Mouse (Mus musculus) lung, postnatal 0 days (tissue): ENCODE measurements at regions not wholly inside any gene's neighbourhood (a gene's known extent, or its start where the extent isn't known, plus 50 kb on each side); places are given as distances from the start of the nearest gene placed in this dataset.

Source experiments
- ATAC-seq: fragments of 200-750 bp; cut with Nextera tagmentation; 2 replicates; pipeline ENCODE4 v1.8.0; 2017; ENCODE audit warnings: moderate library complexity
- DNase-seq: peaks from one replicate; pipeline ENCODE4 v3.0.0-alpha.2; 2016; ENCODE audit warnings: low spot score
- H3K27ac ChIP-seq: fragments of 300-500 bp; sonication (generic); 2 replicates; pipeline ENCODE4 v1.5.1; 2014; ENCODE audit warnings: antibody characterized with exemption, mild to moderate bottlenecking, low read length, mixed read lengths
- H3K27me3 ChIP-seq: fragments of 300-500 bp; sonication (generic); replicated peaks from 2 replicates; pipeline ENCODE4 v1.6.1; 2014; ENCODE audit warnings: low read length, mixed read lengths; ENCODE audit not compliant: insufficient read depth
- H3K36me3 ChIP-seq: fragments of 300-500 bp; sonication (generic); 2 replicates; pipeline ENCODE4 v1.6.1; 2014; ENCODE audit warnings: low read length, mixed read lengths; ENCODE audit not compliant: insufficient read depth
- H3K4me1 ChIP-seq: fragments of 300-500 bp; sonication (generic); 2 replicates; pipeline ENCODE4 v1.6.1; 2014; ENCODE audit warnings: antibody characterized with exemption, low read depth, low read length, mixed read lengths; ENCODE audit not compliant: insufficient read depth
- H3K4me2 ChIP-seq: fragments of 300-500 bp; sonication (generic); replicated peaks from 2 replicates; pipeline ENCODE4 v1.6.1; 2014; ENCODE audit warnings: low read depth, mild to moderate bottlenecking, low read length, moderate library complexity, mixed read lengths
- H3K4me3 ChIP-seq: fragments of 300-500 bp; sonication (generic); 2 replicates; pipeline ENCODE4 v1.5.1; 2014; ENCODE audit warnings: low read depth, low read length
- H3K9ac ChIP-seq: fragments of 300-500 bp; sonication (generic); replicated peaks from 2 replicates; pipeline ENCODE4 v1.6.1; 2014; ENCODE audit warnings: low read depth, mild to moderate bottlenecking
- H3K9me3 ChIP-seq: fragments of 300-500 bp; sonication (generic); 2 replicates; pipeline ENCODE4 v1.6.1; 2016; ENCODE audit warnings: low read length, mixed read lengths
- CTCF ChIP-seq: IDR thresholded peaks from 2 replicates; pipeline ENCODE4 v1.5.1; 2016; ENCODE audit warnings: antibody characterized with exemption, mild to moderate bottlenecking
- EP300 ChIP-seq: IDR thresholded peaks from 2 replicates; pipeline ENCODE4 v1.6.1; 2016; ENCODE audit warnings: antibody characterized with exemption, mild to moderate bottlenecking, control low read depth
- WGBS: fragments of 180-500 bp; shearing (Covaris S2); extraction: QIAGEN DNeasy Blood & Tissue Kit; methylation state at CpG from one replicate; pipeline ENCODE4 v1.1.7; 2014; 5-methylcytosine and 5-hydroxymethylcytosine counted together

DNA sequence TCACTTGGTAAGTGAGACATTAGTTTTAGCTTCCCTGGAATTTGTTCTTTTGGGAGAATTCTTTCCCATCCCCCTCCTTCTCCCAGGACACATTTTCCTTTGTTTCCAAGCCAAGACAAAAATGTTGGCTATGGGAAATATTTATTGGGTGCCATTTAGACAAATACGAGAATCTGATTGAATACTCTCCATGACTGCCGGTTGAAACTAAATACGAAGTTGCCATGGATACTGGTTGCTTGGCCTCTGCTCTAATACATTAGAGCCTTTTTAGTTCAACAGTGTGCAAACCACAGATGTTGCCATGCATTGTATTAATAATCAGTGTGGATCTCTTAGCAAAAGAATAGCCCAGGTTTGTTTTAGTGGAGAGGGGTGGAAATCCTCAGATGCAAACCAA lies 280.3 kb upstream of the Lcorl start:
- no peaks in the 10 kb centered on the region for H3K36me3 ChIP-seq
- no peak overlapping the region for H3K27ac ChIP-seq

DNA sequence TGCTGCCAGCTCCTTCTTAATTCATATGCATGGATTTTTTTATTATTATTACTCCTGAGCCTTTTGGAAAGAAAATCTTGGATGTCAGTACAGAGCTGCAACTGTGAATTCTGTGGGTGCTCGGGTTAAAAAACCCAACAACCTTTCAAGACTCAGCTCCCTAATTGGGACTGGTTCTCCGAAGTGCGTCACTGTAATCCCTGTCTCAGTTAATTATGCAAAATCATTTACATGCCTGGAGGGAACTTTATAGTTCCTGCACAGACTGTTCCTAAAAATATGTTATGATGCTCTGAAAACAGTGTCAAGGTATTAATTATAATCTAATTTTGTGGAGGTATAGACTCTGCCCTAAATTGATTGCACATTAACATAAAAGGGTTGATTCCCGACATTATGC lies 250.6 kb upstream of the Lcorl start:
- Histone ChIP-seq H3K9ac (no peak overlapping the region), H3K27me3 (no peaks in the 10 kb centered on the region), H3K4me1 (no peaks in the 10 kb centered on the region), H3K27ac (no peak overlapping the region), H3K9me3 (no peaks in the 10 kb centered on the region), H3K4me3 (no peak overlapping the region), H3K36me3 (no peaks in the 10 kb centered on the region), H3K4me2 (no peak overlapping the region)
- WGBS, result 80% methylated on average over 4 of the region's 4 CpGs
- no peak for DNase-seq
- no peak for ATAC-seq
- no peak for TF ChIP-seq EP300

More for the DNA sequence above, 280.3 kb upstream of the Lcorl start:
- Histone ChIP-seq H3K9me3 (no peaks in the 10 kb centered on the region), H3K27me3 (no peaks in the 10 kb centered on the region), H3K9ac (no peak overlapping the region), H3K4me2 (no peak overlapping the region), H3K4me1 (no peaks in the 10 kb centered on the region), H3K4me3 (no peak overlapping the region)
- ATAC-seq (no peak), DNase-seq (no peak)
- WGBS, result 32% methylated on average over 3 of the region's 3 CpGs
- TF ChIP-seq CTCF (no peak), EP300 (no peak)

DNA sequence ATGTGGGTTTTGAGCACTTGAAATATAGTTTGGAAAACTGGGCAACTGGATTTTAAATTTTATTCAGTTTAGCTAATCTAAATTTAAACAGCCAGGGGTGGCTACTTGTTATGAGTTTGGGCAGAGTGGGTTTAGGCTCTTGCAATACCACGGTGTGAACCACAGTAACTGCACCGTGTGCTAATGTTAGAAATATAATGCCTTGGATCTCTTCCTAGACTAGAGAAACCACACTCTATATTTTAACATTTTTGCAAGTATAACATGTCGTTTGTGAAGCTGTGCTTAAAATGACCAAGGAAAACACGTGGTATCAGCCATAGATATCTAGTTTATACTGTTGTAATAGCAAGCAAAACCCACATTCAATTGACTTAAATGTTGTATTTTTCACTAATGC lies 245.9 kb upstream of the Lcorl start:
- no peaks in the 10 kb centered on the region for H3K4me1 ChIP-seq
- WGBS, result 60% methylated on average over 4 of the region's 4 CpGs
- TF ChIP-seq CTCF (no peak), EP300 (no peak)
- H3K9me3 ChIP-seq, result no peaks in the 10 kb centered on the region
- H3K9ac ChIP-seq, result no peak overlapping the region
- ATAC-seq (no peak), DNase-seq (no peak)
- H3K27ac ChIP-seq, result no peak overlapping the region
- no peaks in the 10 kb centered on the region for H3K36me3 ChIP-seq
- H3K4me3 ChIP-seq, result no peak overlapping the region
- no peak overlapping the region for H3K4me2 ChIP-seq
- no peaks in the 10 kb centered on the region for H3K27me3 ChIP-seq

DNA sequence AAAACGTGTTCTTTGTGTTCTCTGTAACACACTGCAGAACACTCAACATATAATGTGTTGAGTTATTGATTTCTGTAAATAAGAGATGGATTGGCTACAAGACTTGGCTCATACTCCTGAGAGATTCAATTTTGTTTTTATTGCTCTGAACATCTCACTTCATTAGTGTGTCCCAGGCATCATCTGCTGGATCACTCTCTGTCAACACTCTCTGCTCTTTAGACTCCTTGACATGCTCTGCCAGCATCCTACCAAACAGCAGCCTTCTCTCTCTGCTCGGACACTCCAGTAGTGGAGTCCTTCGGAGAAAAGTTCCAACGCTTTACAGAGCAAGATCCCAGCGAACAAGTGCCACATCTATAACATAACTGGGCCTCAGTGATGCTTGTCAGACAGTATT lies 235.1 kb upstream of the Lcorl start:
- TF ChIP-seq EP300 (no peak), CTCF (no peak)
- no peak overlapping the region for H3K4me3 ChIP-seq
- H3K9ac ChIP-seq, result no peak overlapping the region
- no peaks in the 10 kb centered on the region for H3K4me1 ChIP-seq
- no peak overlapping the region for H3K27ac ChIP-seq
- ATAC-seq (peak; percentile 59), DNase-seq (peak; percentile 25)
- WGBS, result 51% methylated on average over 5 of the region's 5 CpGs
- H3K36me3 ChIP-seq, result no peaks in the 10 kb centered on the region
- H3K9me3 ChIP-seq, result no peaks in the 10 kb centered on the region
- H3K27me3 ChIP-seq, result no peaks in the 10 kb centered on the region
- no peak overlapping the region for H3K4me2 ChIP-seq

DNA sequence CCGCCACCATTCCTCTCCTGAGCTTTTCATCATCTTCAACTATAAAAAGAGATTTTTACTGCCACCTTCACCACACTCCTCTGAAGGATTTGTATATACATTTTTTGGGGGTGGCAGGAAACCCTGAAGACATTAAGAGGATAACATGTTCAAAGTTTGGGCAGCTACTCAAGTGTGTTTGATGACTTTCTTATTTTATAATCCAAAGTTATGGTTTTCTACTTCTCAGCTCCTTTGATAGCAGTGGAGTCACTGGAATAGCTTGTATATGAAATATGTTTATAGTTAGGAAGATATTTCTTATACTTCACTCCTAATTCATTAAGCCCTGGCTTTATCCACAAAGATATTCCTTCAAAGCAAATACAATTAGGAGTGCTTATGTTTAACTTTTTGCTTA lies 229.5 kb upstream of the Lcorl start:
- H3K36me3 ChIP-seq, result no peaks in the 10 kb centered on the region
- H3K9me3 ChIP-seq, result no peaks in the 10 kb centered on the region
- H3K27ac ChIP-seq, result no peak overlapping the region
- no peak overlapping the region for H3K9ac ChIP-seq
- DNase-seq (no peak), ATAC-seq (no peak)
- H3K27me3 ChIP-seq, result no peaks in the 10 kb centered on the region
- H3K4me1 ChIP-seq, result no peaks in the 10 kb centered on the region
- TF ChIP-seq CTCF (no peak), EP300 (no peak)
- WGBS, result 43% methylated on average over 1 of the region's 1 CpGs
- no peak overlapping the region for H3K4me3 ChIP-seq
- H3K4me2 ChIP-seq, result no peak overlapping the region

DNA sequence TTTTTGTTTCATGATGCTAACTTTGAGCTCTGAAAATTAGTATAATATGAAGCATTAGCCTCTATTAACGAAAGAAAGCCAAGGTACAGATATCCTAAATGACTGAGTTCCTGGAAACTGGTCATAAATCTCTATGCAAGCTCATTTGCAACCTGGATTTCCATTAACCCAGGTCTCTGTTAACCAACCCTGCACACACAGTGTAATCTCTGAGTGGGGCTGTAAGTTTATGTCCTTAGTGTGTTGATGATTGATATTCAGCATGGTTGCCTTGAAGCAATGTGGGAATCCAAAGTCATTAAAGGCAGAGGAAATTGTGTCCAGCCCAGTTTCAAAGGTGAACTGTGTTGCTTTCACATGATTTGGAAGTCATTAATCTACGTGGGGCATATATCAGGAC lies 225.9 kb upstream of the Lcorl start:
- TF ChIP-seq CTCF, result no peak
- no peak for TF ChIP-seq EP300
- Histone ChIP-seq H3K27ac (no peak overlapping the region), H3K9me3 (no peaks in the 10 kb centered on the region), H3K4me2 (no peak overlapping the region), H3K9ac (no peak overlapping the region), H3K4me1 (no peaks in the 10 kb centered on the region), H3K36me3 (no peaks in the 10 kb centered on the region), H3K27me3 (no peaks in the 10 kb centered on the region), H3K4me3 (no peak overlapping the region)
- ATAC-seq (no peak), DNase-seq (no peak)
- 81% methylated on average over 2 of the region's 2 CpGs for WGBS

DNA sequence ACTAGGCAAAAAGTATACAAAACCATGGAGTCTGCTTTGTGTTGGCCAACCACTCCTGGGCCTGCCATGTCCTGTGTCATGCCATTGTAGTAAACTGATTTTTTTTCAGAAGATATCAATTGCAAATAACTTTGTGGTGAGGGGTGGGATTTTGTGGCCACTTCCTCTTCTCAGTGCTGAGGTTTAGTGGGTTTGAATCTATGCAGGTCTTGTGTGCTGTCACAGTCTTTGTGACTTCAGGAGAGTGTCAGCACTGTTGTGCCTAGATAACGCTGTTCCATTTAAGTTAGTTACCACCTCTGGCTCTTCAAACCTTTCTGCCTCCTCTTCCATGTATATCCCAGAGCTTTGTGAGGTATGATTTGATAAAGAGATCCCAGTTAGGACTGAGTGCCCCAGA lies 216.3 kb upstream of the Lcorl start:
- H3K27ac ChIP-seq, result no peak overlapping the region
- no peak overlapping the region for H3K4me2 ChIP-seq
- no peak for TF ChIP-seq EP300
- ATAC-seq (no peak), DNase-seq (no peak)
- H3K36me3 ChIP-seq, result no peaks in the 10 kb centered on the region
- 92% methylated on average over 1 of the region's 1 CpGs for WGBS
- no peaks in the 10 kb centered on the region for H3K4me1 ChIP-seq
- H3K4me3 ChIP-seq, result no peak overlapping the region
- no peaks in the 10 kb centered on the region for H3K27me3 ChIP-seq
- no peaks in the 10 kb centered on the region for H3K9me3 ChIP-seq
- H3K9ac ChIP-seq, result no peak overlapping the region
